Mouse (Mus musculus) midbrain, embryonic 11.5 days (tissue): ENCODE measurements around the gene Iyd. TPM values are rescaled to one million over a fixed set of nuclear protein-coding genes. Genes with fewer than 3 reads are reported as not detected.

ENCODE experiments used
- ATAC-seq: fragments of 200-750 bp; cut with Nextera tagmentation; 2 replicates; pipeline ENCODE4 v1.8.0; 2017; ENCODE audit warnings: moderate TSS enrichment, moderate library complexity; ENCODE audit not compliant: low FRiP score
- DNase-seq: peaks from one replicate; pipeline ENCODE4 v3.0.0; 2015; ENCODE audit warnings: low spot score; ENCODE audit errors: missing footprints
- H3K27ac ChIP-seq: fragments of 300-500 bp; sonication (generic); 2 replicates; pipeline ENCODE4 v1.5.1; 2014; ENCODE audit warnings: low read depth, low read length
- H3K27me3 ChIP-seq: fragments of 300-500 bp; sonication (generic); 2 replicates; pipeline ENCODE4 v1.6.1; 2014; ENCODE audit warnings: mild to moderate bottlenecking, low read length, moderate library complexity, mixed read lengths; ENCODE audit not compliant: control insufficient read depth, insufficient read depth
- H3K36me3 ChIP-seq: fragments of 300-500 bp; sonication (generic); 2 replicates; pipeline ENCODE4 v1.6.1; 2014; ENCODE audit warnings: mild to moderate bottlenecking, low read length, moderate library complexity, mixed read lengths; ENCODE audit not compliant: control insufficient read depth, insufficient read depth
- H3K4me1 ChIP-seq: fragments of 300-500 bp; sonication (generic); 2 replicates; pipeline ENCODE4 v1.6.1; 2014; ENCODE audit warnings: low read length; ENCODE audit not compliant: control insufficient read depth, insufficient read depth
- H3K4me2 ChIP-seq: fragments of 300-500 bp; sonication (generic); 2 replicates; pipeline ENCODE4 v1.6.1; 2014; ENCODE audit warnings: mild to moderate bottlenecking, moderate library complexity
- H3K4me3 ChIP-seq: fragments of 300-500 bp; sonication (generic); 2 replicates; pipeline ENCODE4 v1.5.1; 2014; ENCODE audit warnings: low read depth, low read length
- H3K9ac ChIP-seq: fragments of 300-500 bp; sonication (generic); 2 replicates; pipeline ENCODE4 v1.6.1; 2014; ENCODE audit warnings: low read length
- H3K9me3 ChIP-seq: fragments of 300-500 bp; sonication (generic); 2 replicates; pipeline ENCODE4 v1.6.1; 2016; ENCODE audit warnings: low read length; ENCODE audit not compliant: control insufficient read depth
- WGBS: fragments of 180-500 bp; shearing (Covaris S2); extraction: QIAGEN DNeasy Blood & Tissue Kit; methylation state at CpG from one replicate; pipeline ENCODE4 v1.1.7; 2014; 5-methylcytosine and 5-hydroxymethylcytosine counted together
- polyA plus RNA-seq: library from polyadenylated mRNA; unstranded; fragments of >200 nt; fragmentation: Nextera tagmentation; extraction: Ambion mirVana; gene quantifications from 2 replicates; pipeline ENCODE4 v1.2.1, GENCODE M21; 2014

The Iyd gene
- polyA plus RNA-seq, 1 experiment from 2014 or later, result not detected

DNA sequence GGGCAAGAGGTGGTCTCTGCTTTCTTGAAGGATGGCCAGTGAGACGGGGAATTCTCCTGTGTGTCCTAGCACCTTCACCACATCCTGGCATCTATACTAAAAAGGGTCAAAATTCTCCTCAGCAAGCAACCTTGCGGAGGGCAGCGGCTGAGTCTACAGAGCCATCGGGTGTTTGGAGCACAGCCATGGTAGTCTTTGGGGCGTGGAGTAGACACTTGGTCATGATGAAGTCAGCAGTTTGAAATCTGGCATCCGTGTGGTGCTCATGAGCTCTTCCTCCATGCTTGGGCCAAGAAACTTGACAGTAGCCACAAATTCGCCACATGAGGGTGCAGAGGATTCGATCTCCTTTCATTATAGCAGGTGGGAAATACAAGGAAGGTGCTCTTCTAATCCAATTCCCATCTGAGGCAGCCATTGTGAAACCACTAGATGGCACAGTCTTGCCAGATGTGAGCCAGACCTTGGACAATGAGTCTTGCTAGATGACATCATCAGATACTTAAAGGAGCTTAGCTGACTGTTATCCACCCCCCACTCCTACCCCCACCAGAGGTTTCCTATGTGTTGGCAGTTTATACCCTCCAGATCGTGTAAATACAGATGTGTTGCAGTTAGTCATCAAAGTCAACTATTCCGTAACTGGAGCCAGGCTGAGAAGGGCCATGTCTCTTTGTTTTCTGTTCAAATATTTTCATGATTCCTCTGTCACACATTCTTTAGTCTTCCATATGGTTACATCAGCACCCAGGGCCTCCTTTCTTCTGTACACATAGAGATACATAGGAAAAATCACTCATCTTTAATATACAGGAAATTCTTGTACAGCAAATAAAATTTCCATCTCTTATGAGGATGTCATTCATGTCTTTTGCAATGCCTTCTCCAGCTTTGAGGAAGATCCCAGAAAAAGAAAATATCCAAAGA lies 32.9 kb downstream of the Iyd start:
- peak; percentile 87 for DNase-seq
- Histone ChIP-seq H3K4me2 (no peak overlapping the region), H3K27ac (no peak overlapping the region), H3K36me3 (no peaks in the 10 kb centered on the region), H3K4me3 (no peak overlapping the region), H3K4me1 (no peaks in the 10 kb centered on the region), H3K27me3 (no peaks in the 10 kb centered on the region), H3K9me3 (no peaks in the 10 kb centered on the region), H3K9ac (no peak overlapping the region)
- 64% methylated on average over 10 of the region's 10 CpGs for WGBS
- ATAC-seq, result peak; percentile 87

DNA sequence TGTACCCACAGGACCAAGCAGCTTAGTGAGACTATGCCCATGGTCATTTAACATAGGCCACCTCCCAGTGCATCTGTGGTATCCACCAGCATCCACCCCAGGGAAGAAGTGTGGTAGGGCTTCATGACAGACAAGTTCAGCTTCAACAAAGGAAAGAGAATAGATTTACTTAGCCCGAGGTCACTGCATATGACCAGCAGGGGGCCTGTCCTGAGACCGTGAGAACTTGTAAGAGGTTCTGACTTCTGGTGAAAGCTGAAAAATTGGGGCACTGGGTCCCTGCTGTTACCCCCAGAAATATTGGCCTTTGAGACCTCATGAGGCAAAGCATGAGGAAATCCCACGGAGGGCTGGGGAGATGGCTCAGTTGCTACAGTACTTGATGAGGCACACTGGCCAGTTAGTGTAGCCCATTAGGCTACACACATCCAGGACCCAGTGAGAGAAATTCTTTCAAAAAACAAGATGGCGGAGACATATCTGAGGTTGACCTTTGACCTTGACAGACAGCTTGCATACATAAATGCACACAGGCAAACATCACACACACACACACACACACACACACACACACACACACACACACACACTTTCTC lies 34.0 kb downstream of the Iyd start:
- no peak overlapping the region for H3K4me2 ChIP-seq
- no peaks in the 10 kb centered on the region for H3K27me3 ChIP-seq
- no peaks in the 10 kb centered on the region for H3K36me3 ChIP-seq
- no peak for DNase-seq
- 67% methylated on average over 4 of the region's 4 CpGs for WGBS
- no peaks in the 10 kb centered on the region for H3K4me1 ChIP-seq
- H3K9me3 ChIP-seq, result no peaks in the 10 kb centered on the region
- no peak for ATAC-seq
- no peak overlapping the region for H3K27ac ChIP-seq
- H3K9ac ChIP-seq, result no peak overlapping the region
- H3K4me3 ChIP-seq, result no peak overlapping the region

DNA sequence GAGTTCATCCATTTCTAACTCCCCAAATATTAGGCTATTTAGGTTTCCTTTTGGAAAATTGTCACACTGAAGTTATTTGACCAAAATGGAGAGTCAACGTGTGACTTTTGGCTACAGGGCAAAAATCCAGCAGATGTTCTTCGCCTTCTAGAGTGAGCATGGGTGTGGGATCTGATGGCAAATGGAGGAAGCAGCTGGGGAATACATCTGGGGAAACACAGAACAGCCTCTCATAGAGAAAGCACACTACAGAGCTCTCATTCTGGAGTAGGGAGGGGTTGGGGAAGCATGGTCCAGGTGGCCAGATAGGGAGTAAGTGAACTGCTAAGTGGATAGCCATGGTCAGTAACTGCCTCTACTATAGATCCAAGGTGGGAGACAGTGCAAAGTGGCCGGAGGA lies 50.6 kb downstream of the Iyd start:
- Histone ChIP-seq H3K36me3 (no peaks in the 10 kb centered on the region), H3K4me3 (no peak overlapping the region), H3K4me1 (0 out of 2 replicates have a peak, but pooled peaks cover 3% of the 10 kb centered on the region), H3K27me3 (no peaks in the 10 kb centered on the region), H3K27ac (no peak overlapping the region), H3K9ac (no peak overlapping the region), H3K4me2 (no peak overlapping the region), H3K9me3 (no peaks in the 10 kb centered on the region)
- WGBS, result 83% methylated on average over 3 of the region's 3 CpGs
- ATAC-seq (no peak), DNase-seq (no peak)

DNA sequence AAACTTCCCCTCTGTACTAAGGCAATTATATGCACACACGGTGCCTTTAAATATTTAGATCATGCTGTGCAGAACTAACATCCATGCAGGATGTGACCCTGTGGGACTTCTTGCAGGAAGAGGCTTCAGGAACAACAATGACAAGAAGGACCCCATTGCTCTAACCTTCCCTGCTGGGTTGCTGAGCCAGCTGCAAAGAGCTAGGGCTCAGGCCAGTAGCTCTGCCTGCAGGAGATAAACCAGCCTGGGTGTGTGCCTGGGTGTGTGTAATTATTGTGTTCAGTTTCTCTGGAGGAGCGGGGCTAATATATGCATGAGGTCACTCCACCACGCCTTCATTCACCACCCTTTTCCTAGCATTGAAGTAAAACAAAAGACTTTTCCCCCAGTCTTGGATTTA lies 51.8 kb downstream of the Iyd start:
- Histone ChIP-seq H3K27ac (no peak overlapping the region), H3K9me3 (no peaks in the 10 kb centered on the region), H3K27me3 (no peaks in the 10 kb centered on the region), H3K9ac (no peak overlapping the region), H3K4me2 (no peak overlapping the region), H3K4me1 (0 out of 2 replicates have a peak, but pooled peaks cover 3% of the 10 kb centered on the region), H3K4me3 (no peak overlapping the region), H3K36me3 (no peaks in the 10 kb centered on the region)
- ATAC-seq, result peak; percentile 73
- WGBS, result 28% methylated on average over 3 of the region's 3 CpGs
- DNase-seq, result peak; percentile 85

DNA sequence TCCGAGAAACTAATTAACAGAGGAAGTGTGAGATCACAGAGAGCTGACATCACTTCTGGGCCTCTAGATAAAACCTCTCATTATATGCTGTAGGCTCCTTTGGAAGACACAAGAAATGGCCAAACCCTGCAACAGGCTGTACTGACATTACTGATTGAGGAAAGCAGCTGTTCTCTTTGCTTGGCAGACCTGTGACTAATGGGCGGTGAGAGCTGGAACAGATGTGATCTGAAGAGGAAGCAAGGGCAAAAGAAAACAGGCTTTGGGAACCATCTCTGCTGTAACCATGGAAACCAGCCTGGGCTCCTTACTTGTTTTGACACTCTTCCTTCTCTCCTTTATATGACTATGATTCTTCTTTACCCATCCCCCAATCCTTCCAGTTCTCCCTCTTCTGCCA lies 56.7 kb downstream of the Iyd start:
- 61% methylated on average over 2 of the region's 2 CpGs for WGBS
- H3K4me3 ChIP-seq, result no peak overlapping the region

DNA sequence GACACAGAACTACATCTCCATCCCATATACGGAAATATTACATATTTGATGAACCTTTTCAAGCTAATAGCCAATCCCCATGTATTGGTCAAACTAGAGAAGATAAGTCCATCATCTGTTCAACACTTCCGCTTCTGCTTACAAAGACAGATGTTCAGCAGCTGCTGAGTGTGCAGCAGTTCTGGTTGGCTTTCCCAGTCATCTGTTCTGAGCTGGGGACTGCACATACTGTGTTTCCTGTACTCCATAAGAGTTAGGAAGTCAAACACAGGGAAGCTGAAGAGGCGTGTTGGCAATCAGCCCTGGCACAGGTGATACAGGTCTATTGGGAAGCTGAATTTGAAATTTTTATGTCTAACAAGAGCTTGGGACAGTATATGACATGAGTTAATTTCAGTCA lies 57.7 kb downstream of the Iyd start:
- no peak for ATAC-seq
- Histone ChIP-seq H3K9me3 (no peaks in the 10 kb centered on the region), H3K27ac (no peak overlapping the region), H3K27me3 (no peaks in the 10 kb centered on the region), H3K4me2 (no peak overlapping the region), H3K36me3 (no peaks in the 10 kb centered on the region), H3K4me1 (no peaks in the 10 kb centered on the region), H3K9ac (no peak overlapping the region), H3K4me3 (no peak overlapping the region)
- no peak for DNase-seq
- WGBS, result 89% methylated on average over 3 of the region's 3 CpGs

More for the DNA sequence above, 56.7 kb downstream of the Iyd start:
- Histone ChIP-seq H3K9me3 (no peaks in the 10 kb centered on the region), H3K4me1 (0 out of 2 replicates have a peak, but pooled peaks cover 2% of the 10 kb centered on the region), H3K27me3 (no peaks in the 10 kb centered on the region), H3K4me2 (no peak overlapping the region), H3K27ac (no peak overlapping the region), H3K9ac (no peak overlapping the region), H3K36me3 (no peaks in the 10 kb centered on the region)
- no peak for ATAC-seq
- DNase-seq, result peak; percentile 83

Other genes with a start within 250 kb of the Iyd start
- gene Ppp1r14c, start 174.2 kb upstream of the Iyd start, polyA plus RNA-seq, result 4.7 and 4.8 TPM in 2 replicates
- 16.4 and 16.8 TPM in 2 replicates for gene Plekhg1, start 200.1 kb downstream of the Iyd start, polyA plus RNA-seq